Mouse (Mus musculus) lung, embryonic 14.5 days (tissue): ENCODE results near the gene Gm4952. TPM values are rescaled to one million over a fixed set of nuclear protein-coding genes. Genes with fewer than 3 reads are reported as not detected.

ENCODE experiments used
- ATAC-seq: fragments of 200-750 bp; cut with Nextera tagmentation; 2 replicates; pipeline ENCODE4 v1.8.0; 2017; ENCODE audit warnings: mild to moderate bottlenecking, moderate TSS enrichment, moderate library complexity; ENCODE audit not compliant: insufficient read depth
- DNase-seq: peaks from one replicate; pipeline ENCODE4 v3.0.0-alpha.2; 2015
- H3K27ac ChIP-seq: fragments of 300-500 bp; sonication (generic); 2 replicates; pipeline ENCODE4 v1.5.1; 2014; ENCODE audit warnings: low read depth, mild to moderate bottlenecking, moderate library complexity
- H3K27me3 ChIP-seq: fragments of 300-500 bp; sonication (generic); 2 replicates; pipeline ENCODE4 v1.6.1; 2014; ENCODE audit warnings: low read length, control low read depth; ENCODE audit not compliant: insufficient read depth
- H3K36me3 ChIP-seq: fragments of 300-500 bp; sonication (generic); 2 replicates; pipeline ENCODE4 v1.6.1; 2014; ENCODE audit warnings: control low read depth; ENCODE audit not compliant: insufficient read depth
- H3K4me1 ChIP-seq: fragments of 300-500 bp; sonication (generic); 2 replicates; pipeline ENCODE4 v1.6.1; 2014; ENCODE audit warnings: antibody characterized with exemption, control low read depth; ENCODE audit not compliant: insufficient read depth
- H3K4me2 ChIP-seq: fragments of 300-500 bp; sonication (generic); 2 replicates; pipeline ENCODE4 v1.6.1; 2014; ENCODE audit warnings: mild to moderate bottlenecking
- H3K4me3 ChIP-seq: fragments of 300-500 bp; sonication (generic); 2 replicates; pipeline ENCODE4 v1.5.1; 2014; ENCODE audit warnings: low read depth, low read length
- H3K9ac ChIP-seq: fragments of 300-500 bp; sonication (generic); 2 replicates; pipeline ENCODE4 v1.6.1; 2014
- H3K9me3 ChIP-seq: fragments of 300-500 bp; sonication (generic); 2 replicates; pipeline ENCODE4 v1.6.1; 2016; ENCODE audit warnings: low read depth, low read length, control low read depth
- CTCF ChIP-seq: IDR thresholded peaks from 2 replicates; pipeline ENCODE4 v1.5.1; 2016; ENCODE audit warnings: antibody characterized with exemption, low read depth
- WGBS: fragments of 180-500 bp; shearing (Covaris S2); extraction: QIAGEN DNeasy Blood & Tissue Kit; methylation state at CpG from one replicate; pipeline ENCODE4 v1.1.7; 2014; 5-methylcytosine and 5-hydroxymethylcytosine counted together
- polyA plus RNA-seq: library from polyadenylated mRNA; unstranded; fragments of >200 nt; fragmentation: Nextera tagmentation; extraction: Ambion mirVana; gene quantifications from 2 replicates; pipeline ENCODE4 v1.2.1, GENCODE M21; 2014

Gm4952 gene
- polyA plus RNA-seq, 1 experiment from 2014 or later, result not detected

DNA sequence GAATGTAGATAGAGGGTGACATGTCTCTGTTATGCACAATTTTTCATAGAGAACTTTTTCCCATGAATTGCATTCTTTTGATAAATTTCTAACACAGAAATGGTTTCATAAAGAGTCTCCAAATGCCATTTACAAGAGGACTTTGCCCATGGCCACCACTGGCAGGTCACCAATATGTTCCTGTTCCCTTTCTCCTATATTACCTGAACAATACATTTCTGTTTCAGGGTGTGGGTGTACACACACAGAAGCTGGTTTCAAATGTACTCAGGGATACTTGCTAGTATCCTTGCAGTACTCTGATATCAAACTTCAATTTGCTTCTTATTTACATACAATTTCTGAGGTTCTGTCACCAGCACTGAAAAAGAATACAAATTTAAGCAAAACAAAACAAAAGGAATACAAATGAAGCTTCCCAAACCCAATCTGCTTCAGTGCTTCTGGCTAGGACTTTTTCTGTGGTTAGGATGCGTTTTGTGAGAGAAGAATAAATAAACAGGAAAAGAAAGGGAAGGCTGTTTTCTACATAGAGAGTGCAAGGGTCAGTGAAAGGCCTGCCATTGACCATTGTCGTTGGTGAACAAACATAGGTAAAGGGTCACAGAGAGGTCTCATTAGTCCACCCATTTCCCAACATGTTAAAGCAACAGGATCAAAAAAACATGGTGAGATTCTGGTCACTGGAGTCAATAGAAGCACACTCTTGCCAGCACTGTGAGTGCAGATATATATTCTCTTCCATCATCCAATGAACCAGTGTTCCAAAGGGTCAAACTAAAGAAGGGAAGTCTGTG is 1.1 kb downstream of the Gm4952 start:
- no peak overlapping the region for H3K9ac ChIP-seq
- DNase-seq (no peak), ATAC-seq (no peak)
- no peak for TF ChIP-seq CTCF
- no peaks in the 10 kb centered on the region for H3K36me3 ChIP-seq
- H3K27me3 ChIP-seq, result no peaks in the 10 kb centered on the region
- no peaks in the 10 kb centered on the region for H3K9me3 ChIP-seq
- H3K4me2 ChIP-seq, result no peak overlapping the region
- WGBS, result 8% methylated on average over 2 of the region's 2 CpGs
- no peak overlapping the region for H3K27ac ChIP-seq
- no peak overlapping the region for H3K4me3 ChIP-seq
- H3K4me1 ChIP-seq, result no peaks in the 10 kb centered on the region

DNA sequence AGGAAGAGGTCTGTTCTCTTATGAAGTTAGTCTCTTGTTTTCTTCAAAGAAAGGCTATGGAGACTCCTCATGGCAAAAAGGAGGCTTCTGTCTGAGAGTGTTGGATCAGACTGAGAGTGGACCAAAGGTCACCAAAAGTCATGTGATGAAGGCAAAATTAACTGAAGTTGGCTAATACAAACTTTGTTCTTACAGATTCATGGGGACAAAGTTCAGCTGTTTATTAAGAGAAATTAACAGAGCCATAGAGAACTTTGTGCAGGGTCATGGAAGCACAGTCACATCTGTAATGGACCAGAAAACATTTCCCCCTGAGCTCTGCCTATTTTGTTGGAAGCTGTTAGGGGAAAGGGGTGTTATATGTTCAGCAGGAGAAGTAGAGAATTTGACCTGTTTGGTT is 8.6 kb downstream of the Gm4952 start:
- H3K27ac ChIP-seq, result no peak overlapping the region
- no peaks in the 10 kb centered on the region for H3K36me3 ChIP-seq
- no peak for ATAC-seq
- DNase-seq, result no peak
- no peaks in the 10 kb centered on the region for H3K27me3 ChIP-seq
- no peak for TF ChIP-seq CTCF
- H3K9me3 ChIP-seq, result no peaks in the 10 kb centered on the region
- no peaks in the 10 kb centered on the region for H3K4me1 ChIP-seq
- H3K4me2 ChIP-seq, result no peak overlapping the region
- no peak overlapping the region for H3K4me3 ChIP-seq
- no peak overlapping the region for H3K9ac ChIP-seq

DNA sequence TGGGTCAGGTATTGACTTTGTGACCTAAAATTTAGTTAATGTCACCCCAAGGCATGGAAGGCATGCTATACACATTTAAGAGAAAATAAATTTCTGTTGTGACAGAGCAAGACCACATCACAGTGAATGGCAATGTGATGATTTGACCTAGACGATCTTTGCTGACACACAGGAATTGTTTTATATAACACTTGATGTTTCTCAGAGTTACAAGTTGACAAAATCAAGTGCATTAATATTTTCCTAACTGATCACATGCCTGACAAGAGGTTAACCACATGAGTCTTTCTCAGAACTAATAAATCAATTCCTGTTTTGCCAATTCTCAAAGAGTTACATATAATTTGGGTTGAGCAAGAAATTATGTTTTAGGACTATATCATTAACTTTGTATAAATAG is 13.9 kb downstream of the Gm4952 start:
- no peaks in the 10 kb centered on the region for H3K36me3 ChIP-seq
- TF ChIP-seq CTCF, result no peak
- 83% methylated on average over 1 of the region's 1 CpGs for WGBS
- no peak overlapping the region for H3K9ac ChIP-seq
- no peak overlapping the region for H3K4me2 ChIP-seq
- no peak for ATAC-seq
- no peak overlapping the region for H3K27ac ChIP-seq
- H3K4me1 ChIP-seq, result no peaks in the 10 kb centered on the region
- H3K4me3 ChIP-seq, result no peak overlapping the region
- H3K27me3 ChIP-seq, result no peaks in the 10 kb centered on the region
- no peak for DNase-seq
- no peaks in the 10 kb centered on the region for H3K9me3 ChIP-seq

DNA sequence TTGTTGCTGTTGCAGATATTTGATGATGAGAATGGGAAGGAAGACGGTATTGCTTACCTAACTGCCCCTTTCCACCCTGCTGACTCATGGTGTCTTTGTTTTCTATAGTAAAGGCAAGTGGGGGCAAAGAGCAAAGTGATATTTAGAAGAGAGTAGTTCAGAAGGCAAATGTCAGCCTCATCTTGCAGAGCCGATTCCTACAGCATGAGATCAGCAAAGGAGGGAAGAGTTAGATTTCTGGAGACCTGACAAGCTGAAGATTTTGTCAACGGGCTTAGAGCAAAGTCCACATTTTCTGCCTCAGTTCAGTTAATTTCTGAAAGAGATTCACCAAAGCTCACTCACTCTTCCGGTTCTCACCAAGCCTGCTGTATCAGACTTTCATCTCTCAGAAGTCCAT is 33.4 kb downstream of the Gm4952 start, which contains the start of gene Glyat:
TSS of gene Glyat (plus strand) at position 133 of the 400 bp plus-strand sequence.
- Histone ChIP-seq H3K4me1 (no peaks in the 10 kb centered on the region), H3K36me3 (no peaks in the 10 kb centered on the region), H3K9me3 (no peaks in the 10 kb centered on the region), H3K27ac (no peak within 1 kb of the TSS), H3K9ac (no peak within 1 kb of the TSS), H3K4me2 (no peak within 1 kb of the TSS), H3K4me3 (no peak within 1 kb of the TSS), H3K27me3 (no peaks in the 10 kb centered on the region)
- WGBS, result 64% methylated on average over 4 of the region's 4 CpGs
- no peak for ATAC-seq
- DNase-seq, result no peak
- TF ChIP-seq CTCF, result no peak

DNA sequence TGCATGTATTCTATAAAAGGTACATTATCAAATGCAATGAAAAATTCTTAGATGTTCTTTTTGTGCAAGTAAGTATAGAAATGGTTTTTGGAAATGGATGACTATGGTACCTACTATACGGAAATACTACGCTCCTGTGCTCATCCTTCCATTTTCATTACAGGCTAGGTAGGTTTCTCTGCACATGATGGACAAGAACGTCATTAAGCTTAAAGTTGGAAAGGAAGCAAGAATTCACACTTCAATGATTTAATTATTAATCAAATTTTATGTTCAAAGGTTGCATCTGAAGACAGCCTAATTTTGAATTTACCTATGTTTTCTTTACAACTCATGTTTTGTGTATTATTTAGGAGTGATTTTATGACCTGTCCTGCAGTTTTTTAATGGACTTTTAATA is 34.5 kb downstream of the Gm4952 start:
- Histone ChIP-seq H3K9me3 (no peaks in the 10 kb centered on the region), H3K4me1 (no peaks in the 10 kb centered on the region), H3K36me3 (no peaks in the 10 kb centered on the region), H3K4me2 (no peak overlapping the region), H3K9ac (no peak overlapping the region), H3K27ac (no peak overlapping the region), H3K4me3 (no peak overlapping the region), H3K27me3 (no peaks in the 10 kb centered on the region)
- 83% methylated on average over 3 of the region's 3 CpGs for WGBS
- TF ChIP-seq CTCF, result no peak
- DNase-seq, result no peak
- ATAC-seq, result no peak

DNA sequence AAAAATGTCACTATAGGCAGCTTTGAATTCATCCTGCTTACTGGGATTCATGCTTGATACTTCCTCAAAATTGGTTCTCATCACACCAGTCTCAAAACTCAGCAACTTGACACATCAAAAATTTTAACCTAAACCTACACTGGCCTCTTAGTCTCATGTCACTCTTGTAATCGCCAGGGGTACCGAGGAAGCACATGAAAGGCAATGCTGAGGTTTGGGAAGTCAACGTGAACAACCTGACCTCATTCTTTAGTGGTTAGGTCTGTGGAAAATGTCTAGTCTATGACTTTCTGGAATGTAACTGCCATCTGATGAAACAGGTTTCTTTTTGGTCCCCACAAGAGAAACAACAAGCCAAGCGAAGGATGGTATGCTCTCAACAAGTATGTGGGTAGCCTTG is 35.2 kb downstream of the Gm4952 start:
- no peak overlapping the region for H3K4me3 ChIP-seq
- no peak overlapping the region for H3K27ac ChIP-seq
- no peak for TF ChIP-seq CTCF
- H3K36me3 ChIP-seq, result no peaks in the 10 kb centered on the region
- no peaks in the 10 kb centered on the region for H3K9me3 ChIP-seq
- DNase-seq (no peak), ATAC-seq (no peak)
- no peaks in the 10 kb centered on the region for H3K4me1 ChIP-seq
- H3K27me3 ChIP-seq, result no peaks in the 10 kb centered on the region
- WGBS, result 86% methylated on average over 4 of the region's 4 CpGs
- H3K9ac ChIP-seq, result no peak overlapping the region
- no peak overlapping the region for H3K4me2 ChIP-seq

DNA sequence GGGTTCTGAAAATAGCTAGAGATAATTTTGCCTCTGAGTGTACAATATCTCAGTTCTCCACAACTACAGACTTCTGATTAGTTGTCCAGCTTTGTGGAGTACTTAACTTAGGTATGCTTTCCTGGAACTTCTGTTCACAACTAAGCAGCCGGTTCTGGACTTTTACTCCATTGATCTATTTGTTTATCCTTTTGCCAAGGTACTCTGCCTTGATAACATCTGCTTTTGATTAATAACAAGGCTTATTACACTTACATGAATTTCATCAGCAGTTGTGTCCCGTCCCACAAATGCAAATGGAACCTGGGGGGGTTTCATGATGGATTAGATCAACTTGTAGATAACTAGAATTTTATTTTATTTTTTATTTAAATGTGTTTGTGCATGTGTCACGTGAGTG is 37.1 kb downstream of the Gm4952 start:
- DNase-seq (no peak), ATAC-seq (no peak)
- Histone ChIP-seq H3K4me3 (no peak overlapping the region), H3K9ac (no peak overlapping the region), H3K36me3 (no peaks in the 10 kb centered on the region), H3K4me1 (no peaks in the 10 kb centered on the region), H3K27ac (no peak overlapping the region), H3K4me2 (no peak overlapping the region), H3K27me3 (no peaks in the 10 kb centered on the region), H3K9me3 (no peaks in the 10 kb centered on the region)
- WGBS, result 61% methylated on average over 3 of the region's 3 CpGs
- TF ChIP-seq CTCF, result no peak
